Mouse (Mus musculus): ENCODE measurements around the gene Cntrob. TPM values are rescaled to one million over a fixed set of nuclear protein-coding genes. Genes with fewer than 3 reads are reported as not detected.

Gene Cntrob
- polyA plus RNA-seq, 1 experiment from 2014 or later, result 12.6 TPM

- no peak overlapping the region for H3K4me2 ChIP-seq (ENCODE audit: low read length)
- H3K4me3 ChIP-seq (replicated peaks; ENCODE audit: low read depth, low read length), result no peak overlapping the region
- no peak for ATAC-seq (replicated peaks; ENCODE audit: low FRiP score, low read depth)
- 62% methylated on average over 2 of the region's 2 CpGs for WGBS
- no peaks in the 10 kb centered on the region for H3K4me1 ChIP-seq (replicated peaks; ENCODE audit: insufficient read depth, low read length)
- no peaks in the 10 kb centered on the region for H3K36me3 ChIP-seq (ENCODE audit: insufficient read depth, low read length)
- H3K9me3 ChIP-seq (replicated peaks; ENCODE audit: low read length), result no peaks in the 10 kb centered on the region
- H3K9ac ChIP-seq (ENCODE audit: low read depth, low read length), result no peak overlapping the region
- no peaks in the 10 kb centered on the region for H3K27me3 ChIP-seq (ENCODE audit: insufficient read depth, low read length)
- TF ChIP-seq CTCF (IDR thresholded peaks at IDR 0.05; ENCODE audit: low read depth), result no peak
- DNase-seq (ENCODE audit: low spot score), result no peak
- no peak overlapping the region for H3K27ac ChIP-seq
Measured at GRCm38 (mm10) chr11:69257072-69257471, 66.5 kb downstream of the Cntrob start.

DNA sequence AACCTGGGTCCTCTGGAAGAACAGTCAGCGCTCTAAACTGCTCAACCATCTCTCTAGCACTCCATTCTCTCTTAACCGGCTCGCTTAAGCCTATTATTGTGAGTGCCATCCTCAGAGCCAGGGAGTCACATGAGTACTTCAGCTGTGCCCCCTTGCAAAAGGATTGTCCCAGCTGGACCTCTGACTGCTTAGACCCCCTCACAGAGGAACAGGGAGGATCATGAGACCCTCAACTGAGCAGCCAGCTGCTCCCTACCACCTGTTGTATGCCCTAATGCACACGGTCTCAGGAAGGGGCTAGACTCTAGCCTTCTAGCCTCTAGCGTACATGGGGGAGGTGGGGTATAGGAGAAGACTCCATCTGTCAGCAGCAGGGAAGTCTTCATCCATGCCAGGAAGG lies 68.8 kb downstream of the Cntrob start:
- Histone ChIP-seq H3K36me3 (ENCODE audit: insufficient read depth, low read length) (no peaks in the 10 kb centered on the region), H3K4me2 (ENCODE audit: low read length) (no peak overlapping the region), H3K4me1 (replicated peaks; ENCODE audit: insufficient read depth, low read length) (no peaks in the 10 kb centered on the region), H3K27ac (no peak overlapping the region), H3K27me3 (ENCODE audit: insufficient read depth, low read length) (no peaks in the 10 kb centered on the region), H3K9ac (ENCODE audit: low read depth, low read length) (no peak overlapping the region), H3K9me3 (replicated peaks; ENCODE audit: low read length) (no peaks in the 10 kb centered on the region), H3K4me3 (replicated peaks; ENCODE audit: low read depth, low read length) (no peak overlapping the region)
- no peak for DNase-seq (ENCODE audit: low spot score)
- ATAC-seq (replicated peaks; ENCODE audit: low FRiP score, low read depth), result no peak
- WGBS, result 85% methylated on average over 5 of the region's 5 CpGs
- TF ChIP-seq CTCF (IDR thresholded peaks at IDR 0.05; ENCODE audit: low read depth), result no peak

DNA sequence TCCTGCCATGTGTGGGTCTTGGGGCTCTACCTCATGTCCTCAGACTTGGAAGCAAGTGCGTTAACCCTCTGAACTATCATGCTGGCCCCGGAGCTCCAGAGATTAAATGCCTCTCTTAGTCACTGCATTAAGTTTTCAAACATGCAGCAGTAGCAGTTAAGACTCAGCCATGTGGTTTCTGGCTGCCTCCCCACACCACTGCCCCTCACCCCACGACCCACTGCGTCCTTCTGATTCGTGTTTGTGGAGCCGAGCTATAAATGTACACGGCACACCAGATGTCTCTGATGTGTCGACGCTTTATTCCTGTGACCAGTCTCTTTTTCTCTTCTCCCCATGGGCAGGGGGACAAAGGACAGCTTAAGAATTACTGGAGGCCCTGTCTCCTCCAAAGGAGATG lies 70.4 kb downstream of the Cntrob start:
- no peaks in the 10 kb centered on the region for H3K4me1 ChIP-seq (replicated peaks; ENCODE audit: insufficient read depth, low read length)
- WGBS, result 43% methylated on average over 9 of the region's 9 CpGs
- H3K4me3 ChIP-seq (replicated peaks; ENCODE audit: low read depth, low read length), result no peak overlapping the region
- H3K27ac ChIP-seq, result no peak overlapping the region
- TF ChIP-seq CTCF (IDR thresholded peaks at IDR 0.05; ENCODE audit: low read depth), result no peak
- H3K27me3 ChIP-seq (ENCODE audit: insufficient read depth, low read length), result no peaks in the 10 kb centered on the region
- DNase-seq (ENCODE audit: low spot score), result no peak
- no peaks in the 10 kb centered on the region for H3K36me3 ChIP-seq (ENCODE audit: insufficient read depth, low read length)
- H3K9ac ChIP-seq (ENCODE audit: low read depth, low read length), result no peak overlapping the region
- no peak for ATAC-seq (replicated peaks; ENCODE audit: low FRiP score, low read depth)
- H3K4me2 ChIP-seq (ENCODE audit: low read length), result no peak overlapping the region
- H3K9me3 ChIP-seq (replicated peaks; ENCODE audit: low read length), result no peaks in the 10 kb centered on the region

- Histone ChIP-seq H3K27ac (no peak overlapping the region), H3K4me1 (replicated peaks; ENCODE audit: insufficient read depth, low read length) (no peaks in the 10 kb centered on the region), H3K4me3 (replicated peaks; ENCODE audit: low read depth, low read length) (no peak overlapping the region), H3K36me3 (ENCODE audit: insufficient read depth, low read length) (no peaks in the 10 kb centered on the region), H3K27me3 (ENCODE audit: insufficient read depth, low read length) (no peaks in the 10 kb centered on the region), H3K4me2 (ENCODE audit: low read length) (no peak overlapping the region), H3K9ac (ENCODE audit: low read depth, low read length) (no peak overlapping the region), H3K9me3 (replicated peaks; ENCODE audit: low read length) (no peaks in the 10 kb centered on the region)
- ATAC-seq (replicated peaks; ENCODE audit: low FRiP score, low read depth), result no peak
- WGBS, result 81% methylated on average over 7 of the region's 7 CpGs
- no peak for DNase-seq (ENCODE audit: low spot score)
- no peak for TF ChIP-seq CTCF (IDR thresholded peaks at IDR 0.05; ENCODE audit: low read depth)
Measured at GRCm38 (mm10) chr11:69251953-69252352, 71.6 kb downstream of the Cntrob start.

DNA sequence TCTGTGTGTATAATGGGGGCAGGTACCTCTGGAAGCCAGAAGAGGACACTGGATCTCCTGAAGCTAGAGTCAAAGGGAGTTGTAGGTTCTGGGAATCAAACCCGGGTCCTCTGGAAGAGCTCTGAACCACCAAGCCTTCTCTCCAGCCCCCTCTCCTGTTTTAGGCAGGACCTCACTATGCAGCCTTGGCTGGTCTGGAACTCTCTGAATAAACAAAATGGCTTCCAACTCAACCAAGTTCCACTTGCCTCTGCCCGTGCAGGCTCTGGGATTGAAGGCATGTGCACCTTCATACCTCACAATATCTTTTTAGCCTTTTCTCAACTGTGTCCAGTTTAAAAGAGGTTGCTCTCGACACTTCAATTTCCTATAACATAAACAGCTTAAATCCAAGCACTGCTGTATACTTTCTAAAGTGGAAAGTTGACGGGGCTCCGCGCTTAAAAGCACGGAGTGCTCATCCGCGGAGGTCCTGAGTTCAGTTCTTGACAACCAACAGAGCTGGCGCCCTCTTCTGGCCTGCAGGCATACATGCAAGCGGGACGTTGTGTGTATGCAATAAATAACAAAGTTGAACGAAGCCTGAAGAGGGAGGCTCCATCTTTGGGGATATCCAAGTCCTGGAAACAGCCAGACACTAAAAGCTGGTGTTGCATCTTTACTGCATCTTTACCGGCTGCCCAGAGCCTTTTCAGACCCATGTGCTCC lies 72.3 kb downstream of the Cntrob start:
- ATAC-seq (replicated peaks; ENCODE audit: low FRiP score, low read depth), result no peak
- no peaks in the 10 kb centered on the region for H3K4me1 ChIP-seq (replicated peaks; ENCODE audit: insufficient read depth, low read length)
- WGBS, result 60% methylated on average over 14 of the region's 14 CpGs
- H3K9ac ChIP-seq (ENCODE audit: low read depth, low read length), result no peak overlapping the region
- no peaks in the 10 kb centered on the region for H3K9me3 ChIP-seq (replicated peaks; ENCODE audit: low read length)
- H3K27me3 ChIP-seq (ENCODE audit: insufficient read depth, low read length), result no peaks in the 10 kb centered on the region
- TF ChIP-seq CTCF (IDR thresholded peaks at IDR 0.05; ENCODE audit: low read depth), result peak; percentile 53
- H3K27ac ChIP-seq, result no peak overlapping the region
- H3K36me3 ChIP-seq (ENCODE audit: insufficient read depth, low read length), result no peaks in the 10 kb centered on the region
- no peak for DNase-seq (ENCODE audit: low spot score)
- H3K4me3 ChIP-seq (replicated peaks; ENCODE audit: low read depth, low read length), result no peak overlapping the region
- no peak overlapping the region for H3K4me2 ChIP-seq (ENCODE audit: low read length)

GRCm38 (mm10) chr11:69250106-69250505 lies 73.5 kb downstream of the Cntrob start:
- H3K36me3 ChIP-seq (ENCODE audit: insufficient read depth, low read length), result no peaks in the 10 kb centered on the region
- H3K4me3 ChIP-seq (replicated peaks; ENCODE audit: low read depth, low read length), result no peak overlapping the region
- H3K4me1 ChIP-seq (replicated peaks; ENCODE audit: insufficient read depth, low read length), result no peaks in the 10 kb centered on the region
- H3K4me2 ChIP-seq (ENCODE audit: low read length), result no peak overlapping the region
- DNase-seq (ENCODE audit: low spot score) (no peak), ATAC-seq (replicated peaks; ENCODE audit: low FRiP score, low read depth) (no peak)
- H3K27ac ChIP-seq, result no peak overlapping the region
- H3K9ac ChIP-seq (ENCODE audit: low read depth, low read length), result no peak overlapping the region
- WGBS, result 72% methylated on average over 5 of the region's 5 CpGs
- no peaks in the 10 kb centered on the region for H3K27me3 ChIP-seq (ENCODE audit: insufficient read depth, low read length)
- no peak for TF ChIP-seq CTCF (IDR thresholded peaks at IDR 0.05; ENCODE audit: low read depth)
- H3K9me3 ChIP-seq (replicated peaks; ENCODE audit: low read length), result no peaks in the 10 kb centered on the region

Other genes with a start within 250 kb of the Cntrob start
- gene Vamp2, start 235.3 kb downstream of the Cntrob start, polyA plus RNA-seq (2015; fragmentation: Nextera tagmentation; extraction: Ambion mirVana), result 66.7 and 67.7 TPM in 2 replicates
- 7.4 and 9.9 TPM in 2 replicates for gene Per1, start 228.6 kb downstream of the Cntrob start, polyA plus RNA-seq (2015; fragmentation: Nextera tagmentation; extraction: Ambion mirVana)
- gene Hes7, start 203.4 kb downstream of the Cntrob start, polyA plus RNA-seq (2015; fragmentation: Nextera tagmentation; extraction: Ambion mirVana), result 0.42 and 0.50 TPM in 2 replicates
- gene 9130213A22Rik, start 201.2 kb downstream of the Cntrob start, polyA plus RNA-seq (2015; fragmentation: Nextera tagmentation; extraction: Ambion mirVana), result 0.25 and 0.31 TPM in 2 replicates
- gene Aloxe3, start 197.9 kb downstream of the Cntrob start, polyA plus RNA-seq (2015; fragmentation: Nextera tagmentation; extraction: Ambion mirVana), result 0.54 and 0.69 TPM in 2 replicates
- 0.27 and 0.36 TPM in 2 replicates for gene Alox12b, start 166.8 kb downstream of the Cntrob start, polyA plus RNA-seq (2015; fragmentation: Nextera tagmentation; extraction: Ambion mirVana)
- 0.17 and 0.61 TPM in 2 replicates for gene Alox8, start 125.9 kb downstream of the Cntrob start, polyA plus RNA-seq (2015; fragmentation: Nextera tagmentation; extraction: Ambion mirVana)
- 0.13 and 0.24 TPM in 2 replicates for gene Gucy2e, start 86.7 kb downstream of the Cntrob start, polyA plus RNA-seq (2015; fragmentation: Nextera tagmentation; extraction: Ambion mirVana)
- 171 and 173 TPM in 2 replicates for gene Trappc1, start 205 bp upstream of the Cntrob start, polyA plus RNA-seq (2015; fragmentation: Nextera tagmentation; extraction: Ambion mirVana)
- gene Kcnab3, start 2.5 kb upstream of the Cntrob start, polyA plus RNA-seq (2015; fragmentation: Nextera tagmentation; extraction: Ambion mirVana), result 2.5 and 2.8 TPM in 2 replicates
- gene Rnf227, start 16.7 kb upstream of the Cntrob start, polyA plus RNA-seq (2015; fragmentation: Nextera tagmentation; extraction: Ambion mirVana), result 15.6 and 18.3 TPM in 2 replicates
- gene Chd3, start 45.6 kb upstream of the Cntrob start, polyA plus RNA-seq (2015; fragmentation: Nextera tagmentation; extraction: Ambion mirVana), result 38.0 and 42.3 TPM in 2 replicates
- 183 and 198 TPM in 2 replicates for gene Naa38, start 71.7 kb upstream of the Cntrob start, polyA plus RNA-seq (2015; fragmentation: Nextera tagmentation; extraction: Ambion mirVana)
- gene Cyb5d1, start 71.9 kb upstream of the Cntrob start, polyA plus RNA-seq (2015; fragmentation: Nextera tagmentation; extraction: Ambion mirVana), result 16.6 and 19.8 TPM in 2 replicates
- gene Tmem88, start 74.5 kb upstream of the Cntrob start, polyA plus RNA-seq (2015; fragmentation: Nextera tagmentation; extraction: Ambion mirVana), result 55.5 and 61.3 TPM in 2 replicates
- 23.2 and 26.8 TPM in 2 replicates for gene Kdm6b, start 89.9 kb upstream of the Cntrob start, polyA plus RNA-seq (2015; fragmentation: Nextera tagmentation; extraction: Ambion mirVana)
- gene Dnah2, start 225.3 kb upstream of the Cntrob start, polyA plus RNA-seq (2015; fragmentation: Nextera tagmentation; extraction: Ambion mirVana), result 0.32 and 0.52 TPM in 2 replicates
- 7.7 and 7.8 TPM in 2 replicates for gene Efnb3, start 236.4 kb upstream of the Cntrob start, polyA plus RNA-seq (2015; fragmentation: Nextera tagmentation; extraction: Ambion mirVana)